Mouse (Mus musculus) C2C12 (cell line): ENCODE results near the gene Kif27. TPM values are rescaled to one million over a fixed set of nuclear protein-coding genes. Genes with fewer than 3 reads are reported as not detected.

Experiments
- H3K27me3 ChIP-seq: one replicate; pipeline ENCODE4 v1.6.1; 2011; ENCODE audit not compliant: control insufficient read depth, insufficient read depth, insufficient read length
- H3K36me3 ChIP-seq: one replicate; pipeline ENCODE4 v1.6.1; 2011; ENCODE audit not compliant: control insufficient read depth, insufficient read depth
- H3K4me3 ChIP-seq: one replicate; pipeline ENCODE4 v1.5.1; 2011; ENCODE audit warnings: mild to moderate bottlenecking, control low read depth; ENCODE audit not compliant: poor library complexity, insufficient read depth, severe bottlenecking
- H3K79me2 ChIP-seq: one replicate; pipeline ENCODE4 v1.6.1; 2011; ENCODE audit not compliant: control insufficient read depth, insufficient read depth
- H3K79me3 ChIP-seq: one replicate; pipeline ENCODE4 v1.6.1; 2011; ENCODE audit warnings: low read depth, control low read depth
- H3ac ChIP-seq: one replicate; pipeline ENCODE3; 2011; ENCODE audit warnings: low read depth; ENCODE audit not compliant: control insufficient read depth, insufficient read length
- CEBPB ChIP-seq: IDR thresholded peaks from one replicate; pipeline ENCODE4 v1.6.1; 2011; ENCODE audit warnings: low read depth, mild to moderate bottlenecking, control low read depth, moderate library complexity
- CTCF ChIP-seq: IDR thresholded peaks from one replicate; pipeline ENCODE4 v1.5.1; 2011; ENCODE audit not compliant: control insufficient read depth, insufficient read depth, insufficient read length
- FOSL1 ChIP-seq: IDR thresholded peaks from one replicate; pipeline ENCODE4 v1.8.0; 2011; ENCODE audit warnings: mild to moderate bottlenecking, low read length; ENCODE audit not compliant: poor library complexity, insufficient read depth, severe bottlenecking
- MAX ChIP-seq: IDR thresholded peaks from one replicate; pipeline ENCODE4 v1.6.1; 2011; ENCODE audit warnings: mild to moderate bottlenecking, control low read depth
- MYOD1 ChIP-seq: IDR thresholded peaks from one replicate; pipeline ENCODE4 v1.6.1; 2011; ENCODE audit warnings: low read depth; ENCODE audit not compliant: control insufficient read depth, insufficient read length
- MYOG ChIP-seq: IDR thresholded peaks from one replicate; pipeline ENCODE4 v1.6.1; 2011; ENCODE audit not compliant: control insufficient read depth, insufficient read length; ENCODE audit errors: extremely low read depth
- USF1 ChIP-seq: IDR thresholded peaks from one replicate; pipeline ENCODE4 v1.6.1; 2011; ENCODE audit warnings: low read depth, mild to moderate bottlenecking, control low read depth, moderate library complexity
- polyA plus RNA-seq: library from polyadenylated mRNA; unstranded; fragments of >200 nt; fragmentation: generic; extraction: Trizol; gene quantifications from one replicate; pipeline ENCODE4 v1.2.1, GENCODE M21; 2012; ENCODE audit warnings: missing spikeins

Gene Kif27
- polyA plus RNA-seq, 1 experiment = 0.01 TPM

DNA sequence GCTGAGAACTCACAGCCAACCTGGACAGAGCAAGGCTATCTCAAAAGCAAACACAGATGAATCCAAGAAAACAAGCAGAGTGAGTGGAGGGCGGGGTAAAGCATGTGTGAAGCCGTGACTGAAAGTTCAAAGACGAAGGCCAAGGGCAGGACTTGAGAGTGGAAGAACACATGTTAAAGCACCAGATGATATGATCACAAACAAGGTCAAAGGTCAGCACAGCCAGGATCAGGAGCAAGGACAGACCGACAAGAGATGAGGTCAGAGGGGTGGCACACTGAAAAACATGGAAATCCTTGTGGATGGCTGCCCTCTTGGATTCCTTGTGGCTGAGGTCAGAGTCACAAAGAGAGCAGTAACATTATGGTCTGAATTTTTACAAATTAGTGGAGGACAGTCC lies 8.3 kb downstream of the Kif27 start:
- Histone ChIP-seq H3K79me3 (no peaks in the 10 kb centered on the region), H3K79me2 (no peaks in the 10 kb centered on the region), H3ac (no peak overlapping the region), H3K4me3 (no peak overlapping the region), H3K36me3 (no peaks in the 10 kb centered on the region), H3K27me3 (no peaks in the 10 kb centered on the region)
- no peak for TF ChIP-seq FOSL1
- no peak for TF ChIP-seq MYOD1
- TF ChIP-seq USF1 = no peak
- TF ChIP-seq MAX = no peak
- no peak for TF ChIP-seq CEBPB
- TF ChIP-seq MYOG = no peak
- no peak for TF ChIP-seq CTCF

DNA sequence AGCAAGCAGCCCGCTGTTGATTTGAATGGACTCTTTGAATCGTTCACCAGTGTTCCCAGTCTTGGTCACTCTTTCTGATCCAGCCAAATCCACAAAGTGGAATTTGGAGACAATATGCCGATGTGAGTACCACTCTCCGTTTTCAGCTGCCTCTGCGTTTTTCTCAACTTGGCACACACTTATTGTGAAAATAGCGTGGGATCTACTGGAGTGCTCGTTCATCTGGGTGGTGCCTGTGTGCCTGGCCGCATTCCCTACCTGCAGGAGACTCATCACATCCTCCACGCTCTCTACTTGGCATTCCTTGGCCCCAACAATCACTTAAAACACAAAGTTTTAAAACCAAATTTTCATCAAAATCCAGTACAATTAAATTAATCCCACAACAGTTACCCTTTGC lies 14.4 kb downstream of the Kif27 start:
- Histone ChIP-seq H3ac (no peak overlapping the region), H3K79me2 (no peaks in the 10 kb centered on the region), H3K4me3 (no peak overlapping the region), H3K27me3 (peaks cover 11% of the 10 kb centered on the region), H3K36me3 (no peaks in the 10 kb centered on the region), H3K79me3 (no peaks in the 10 kb centered on the region)
- TF ChIP-seq MAX = no peak
- no peak for TF ChIP-seq FOSL1
- no peak for TF ChIP-seq CEBPB
- TF ChIP-seq USF1 = no peak
- no peak for TF ChIP-seq MYOG
- TF ChIP-seq CTCF = no peak
- no peak for TF ChIP-seq MYOD1

DNA sequence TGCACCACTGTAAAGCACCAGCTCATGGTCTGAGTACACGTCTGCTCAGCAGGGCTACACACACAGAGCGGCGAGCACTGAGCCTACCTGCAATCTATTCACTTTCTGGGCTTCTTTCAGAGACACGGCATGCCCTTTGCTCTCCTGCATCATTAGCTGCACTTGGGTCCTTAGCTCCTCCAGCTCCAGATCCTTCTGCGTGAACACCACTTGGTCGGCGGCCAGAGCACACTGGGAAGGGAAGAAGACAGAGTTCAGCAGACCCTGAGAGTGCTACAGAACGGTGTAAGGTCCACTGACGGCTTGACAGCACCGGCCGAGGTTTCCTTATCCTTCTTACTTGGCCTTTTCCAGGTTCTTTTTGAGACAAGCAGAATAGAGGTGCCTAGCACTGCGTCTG lies 21.5 kb downstream of the Kif27 start:
- Histone ChIP-seq H3ac (no peak overlapping the region), H3K79me3 (no peaks in the 10 kb centered on the region), H3K27me3 (peaks cover 26% of the 10 kb centered on the region), H3K4me3 (no peak overlapping the region), H3K79me2 (no peaks in the 10 kb centered on the region), H3K36me3 (no peaks in the 10 kb centered on the region)
- TF ChIP-seq CTCF = no peak
- no peak for TF ChIP-seq MAX
- TF ChIP-seq MYOD1 = no peak
- no peak for TF ChIP-seq USF1
- TF ChIP-seq MYOG = no peak
- TF ChIP-seq FOSL1 = no peak
- no peak for TF ChIP-seq CEBPB

DNA sequence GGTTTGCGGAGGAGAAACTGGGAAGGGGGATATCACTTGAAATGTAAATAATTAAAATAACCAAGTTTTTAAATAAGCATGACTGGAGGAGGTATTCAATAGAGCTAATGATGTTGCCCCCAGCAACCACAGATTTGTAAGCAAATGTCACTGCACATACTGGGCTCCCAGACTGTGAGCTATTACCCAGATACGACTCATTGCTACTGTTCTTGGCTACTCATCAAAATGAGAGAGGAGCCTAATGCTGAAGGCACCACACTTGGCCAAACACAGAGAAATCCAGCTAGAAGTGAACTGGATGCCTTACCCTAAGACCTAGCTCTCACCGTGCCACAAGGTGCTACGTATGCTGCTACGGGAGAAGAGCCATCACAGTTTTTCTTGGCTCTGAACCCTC lies 24.8 kb downstream of the Kif27 start:
- no peak overlapping the region for H3K4me3 ChIP-seq
- TF ChIP-seq MAX (no peak), MYOD1 (no peak), USF1 (no peak), FOSL1 (no peak), CEBPB (no peak), CTCF (no peak), MYOG (no peak)

DNA sequence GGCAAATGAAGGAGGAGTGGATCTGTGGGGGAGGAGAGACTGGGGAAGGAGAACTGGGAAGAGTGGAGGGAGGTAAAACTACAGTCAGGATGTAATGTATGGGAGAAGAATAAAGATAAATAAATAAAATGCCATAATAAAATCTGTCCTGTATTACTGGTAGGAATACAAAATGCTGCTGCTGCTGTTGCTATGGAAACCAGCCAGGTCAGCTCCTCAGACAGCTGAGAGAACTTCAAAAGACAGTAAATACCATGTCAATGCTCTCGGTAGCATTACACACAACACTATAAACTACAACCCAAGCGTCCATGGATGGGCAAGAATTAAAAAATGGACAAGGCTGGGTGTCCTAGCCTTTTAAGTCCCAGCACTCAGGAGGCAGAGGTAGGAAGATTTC lies 41.2 kb downstream of the Kif27 start:
- H3K79me3 ChIP-seq = no peaks in the 10 kb centered on the region
- no peaks in the 10 kb centered on the region for H3K36me3 ChIP-seq
- H3K79me2 ChIP-seq = no peaks in the 10 kb centered on the region
- H3K4me3 ChIP-seq = no peak overlapping the region
- H3ac ChIP-seq = no peak overlapping the region
- TF ChIP-seq MAX (no peak), CTCF (no peak), MYOG (no peak), USF1 (no peak), MYOD1 (no peak), CEBPB (no peak), FOSL1 (no peak)
- peaks cover 24% of the 10 kb centered on the region for H3K27me3 ChIP-seq

More for the DNA sequence above, 24.8 kb downstream of the Kif27 start:
- H3K27me3 ChIP-seq = peaks cover 39% of the 10 kb centered on the region
- no peaks in the 10 kb centered on the region for H3K79me3 ChIP-seq
- H3K79me2 ChIP-seq = no peaks in the 10 kb centered on the region
- H3K36me3 ChIP-seq = no peaks in the 10 kb centered on the region
- no peak overlapping the region for H3ac ChIP-seq

DNA sequence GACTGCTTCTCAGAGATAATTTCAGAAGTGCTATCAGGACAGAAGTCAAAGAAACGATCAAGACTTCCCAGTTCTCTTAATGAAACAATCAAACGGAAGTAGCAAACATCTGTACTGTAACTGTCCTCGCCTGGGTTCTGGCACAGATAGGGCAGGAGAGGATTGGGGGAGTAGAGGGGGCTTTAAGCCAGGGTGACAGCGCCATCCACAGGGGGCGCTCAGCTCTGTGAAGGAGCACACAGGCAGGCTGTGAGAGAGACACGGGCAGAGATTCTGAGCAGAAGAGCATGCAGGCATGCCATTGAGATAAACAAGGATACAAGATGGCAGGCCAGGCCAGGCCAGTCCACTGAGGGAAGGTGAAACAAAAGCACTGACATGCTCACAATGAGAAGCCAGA lies 43.9 kb downstream of the Kif27 start:
- Histone ChIP-seq H3ac (no peak overlapping the region), H3K36me3 (no peaks in the 10 kb centered on the region), H3K79me3 (no peaks in the 10 kb centered on the region), H3K27me3 (peaks cover 24% of the 10 kb centered on the region), H3K4me3 (no peak overlapping the region), H3K79me2 (no peaks in the 10 kb centered on the region)
- TF ChIP-seq MYOD1 (no peak), USF1 (no peak), MAX (no peak), FOSL1 (no peak), CTCF (no peak), MYOG (no peak), CEBPB (no peak)
